Mouse (Mus musculus) hindbrain, embryonic 14.5 days (tissue): Measurements from ENCODE around the gene Man2a1. TPM values are rescaled to one million over a fixed set of nuclear protein-coding genes. Genes with fewer than 3 reads are reported as not detected.

ENCODE experiments used
- ATAC-seq: fragments of 200-750 bp; cut with Nextera tagmentation; 2 replicates; pipeline ENCODE4 v1.8.0; 2017; ENCODE audit warnings: moderate number of reproducible peaks, mild to moderate bottlenecking, moderate TSS enrichment, moderate library complexity; ENCODE audit not compliant: low FRiP score
- DNase-seq: peaks from one replicate; pipeline ENCODE4 v3.0.0-alpha.2; 2015; ENCODE audit warnings: low spot score
- H3K27ac ChIP-seq: fragments of 300-500 bp; sonication (generic); 2 replicates; pipeline ENCODE4 v1.5.1; 2014; ENCODE audit warnings: mild to moderate bottlenecking, moderate library complexity
- H3K27me3 ChIP-seq: fragments of 300-500 bp; sonication (generic); 2 replicates; pipeline ENCODE4 v1.6.1; 2014; ENCODE audit warnings: mild to moderate bottlenecking, low read length, mixed read lengths; ENCODE audit not compliant: control insufficient read depth, insufficient read depth
- H3K36me3 ChIP-seq: fragments of 300-500 bp; sonication (generic); replicated peaks from 2 replicates; pipeline ENCODE4 v1.6.1; 2014; ENCODE audit not compliant: control insufficient read depth, insufficient read depth
- H3K4me1 ChIP-seq: fragments of 300-500 bp; sonication (generic); replicated peaks from 2 replicates; pipeline ENCODE4 v1.6.1; 2014; ENCODE audit warnings: antibody characterized with exemption, low read length, mixed read lengths; ENCODE audit not compliant: control insufficient read depth, insufficient read depth
- H3K4me2 ChIP-seq: fragments of 300-500 bp; sonication (generic); replicated peaks from 2 replicates; pipeline ENCODE4 v1.6.1; 2014; ENCODE audit warnings: mild to moderate bottlenecking, moderate library complexity
- H3K4me3 ChIP-seq: fragments of 300-500 bp; sonication (generic); replicated peaks from 2 replicates; pipeline ENCODE4 v1.5.1; 2014; ENCODE audit warnings: mild to moderate bottlenecking, low read length
- H3K9ac ChIP-seq: fragments of 300-500 bp; sonication (generic); 2 replicates; pipeline ENCODE4 v1.6.1; 2014
- H3K9me3 ChIP-seq: fragments of 300-500 bp; sonication (generic); 2 replicates; pipeline ENCODE4 v1.6.1; 2016; ENCODE audit warnings: low read length; ENCODE audit not compliant: control insufficient read depth
- WGBS: fragments of 180-500 bp; shearing (Covaris S2); extraction: QIAGEN DNeasy Blood & Tissue Kit; methylation state at CpG from one replicate; pipeline ENCODE4 v1.1.7; 2014; 5-methylcytosine and 5-hydroxymethylcytosine counted together
- polyA plus RNA-seq: library from polyadenylated mRNA; unstranded; fragments of >200 nt; fragmentation: Nextera tagmentation; extraction: Ambion mirVana; gene quantifications from 2 replicates; pipeline ENCODE4 v1.2.1, GENCODE M21; 2014

The Man2a1 gene
- polyA plus RNA-seq, 1 experiment from 2014 or later, result 5.5 TPM

- H3K4me1 ChIP-seq, result no peaks in the 10 kb centered on the region
- no peak overlapping the region for H3K27ac ChIP-seq
- 93% methylated on average over 11 of the region's 11 CpGs for WGBS
- H3K9me3 ChIP-seq, result no peaks in the 10 kb centered on the region
- H3K27me3 ChIP-seq, result no peaks in the 10 kb centered on the region
- H3K36me3 ChIP-seq, result no peaks in the 10 kb centered on the region
- no peak overlapping the region for H3K4me3 ChIP-seq
- H3K9ac ChIP-seq, result no peak overlapping the region
- no peak for DNase-seq
- no peak overlapping the region for H3K4me2 ChIP-seq
- no peak for ATAC-seq
Observed at GRCm38 (mm10) chr17:64764175-64765122, 163.9 kb downstream of the Man2a1 start.

- Histone ChIP-seq H3K27me3 (no peaks in the 10 kb centered on the region), H3K4me1 (peaks cover 1% of the 10 kb centered on the region; the same call in 1 of the 2 replicates), H3K9me3 (no peaks in the 10 kb centered on the region), H3K4me2 (no peak overlapping the region), H3K9ac (no peak overlapping the region), H3K27ac (no peak overlapping the region), H3K36me3 (no peaks in the 10 kb centered on the region), H3K4me3 (no peak overlapping the region)
- 70% methylated on average over 9 of the region's 9 CpGs for WGBS
- DNase-seq, result no peak
- no peak for ATAC-seq
Observed at GRCm38 (mm10) chr17:64765286-64765685, 164.8 kb downstream of the Man2a1 start.

GRCm38 (mm10) chr17:64766507-64766906 lies 166.0 kb downstream of the Man2a1 start:
- no peaks in the 10 kb centered on the region for H3K36me3 ChIP-seq
- peaks cover 5% of the 10 kb centered on the region; the same call in 1 of the 2 replicates for H3K4me1 ChIP-seq
- H3K27ac ChIP-seq, result no peak overlapping the region
- DNase-seq, result no peak
- no peak overlapping the region for H3K4me3 ChIP-seq
- no peak overlapping the region for H3K4me2 ChIP-seq
- no peak overlapping the region for H3K9ac ChIP-seq
- no peaks in the 10 kb centered on the region for H3K9me3 ChIP-seq
- no peaks in the 10 kb centered on the region for H3K27me3 ChIP-seq
- 65% methylated on average over 6 of the region's 6 CpGs for WGBS
- no peak for ATAC-seq

GRCm38 (mm10) chr17:64770277-64770676 lies 169.7 kb downstream of the Man2a1 start:
- DNase-seq (peak; percentile 68), ATAC-seq (peak; percentile 84)
- Histone ChIP-seq H3K4me2 (no peak overlapping the region), H3K27ac (no peak overlapping the region), H3K4me3 (no peak overlapping the region), H3K36me3 (no peaks in the 10 kb centered on the region), H3K9me3 (no peaks in the 10 kb centered on the region), H3K27me3 (no peaks in the 10 kb centered on the region), H3K4me1 (peaks cover 5% of the 10 kb centered on the region; the same call in 1 of the 2 replicates), H3K9ac (no peak overlapping the region)
- WGBS, result 85% methylated on average over 1 of the region's 1 CpGs

- no peaks in the 10 kb centered on the region for H3K9me3 ChIP-seq
- ATAC-seq (no peak), DNase-seq (no peak)
- no peak overlapping the region for H3K4me3 ChIP-seq
- no peaks in the 10 kb centered on the region for H3K27me3 ChIP-seq
- no peaks in the 10 kb centered on the region for H3K36me3 ChIP-seq
- peaks cover 5% of the 10 kb centered on the region; the same call in 1 of the 2 replicates for H3K4me1 ChIP-seq
- H3K27ac ChIP-seq, result no peak overlapping the region
- no peak overlapping the region for H3K4me2 ChIP-seq
- no peak overlapping the region for H3K9ac ChIP-seq
Observed at GRCm38 (mm10) chr17:64772611-64773010, 172.1 kb downstream of the Man2a1 start.

- Histone ChIP-seq H3K4me2 (no peak overlapping the region), H3K36me3 (no peaks in the 10 kb centered on the region), H3K9me3 (no peaks in the 10 kb centered on the region), H3K9ac (no peak overlapping the region), H3K27ac (no peak overlapping the region), H3K4me3 (no peak overlapping the region), H3K27me3 (no peaks in the 10 kb centered on the region), H3K4me1 (peaks cover 5% of the 10 kb centered on the region; the same call in 1 of the 2 replicates)
- 92% methylated on average over 5 of the region's 5 CpGs for WGBS
- ATAC-seq (no peak), DNase-seq (no peak)
Observed at GRCm38 (mm10) chr17:64774218-64774617, 173.7 kb downstream of the Man2a1 start.

- Histone ChIP-seq H3K4me1 (no peaks in the 10 kb centered on the region), H3K27ac (no peak overlapping the region), H3K4me2 (no peak overlapping the region), H3K4me3 (no peak overlapping the region), H3K27me3 (no peaks in the 10 kb centered on the region), H3K9me3 (no peaks in the 10 kb centered on the region), H3K9ac (no peak overlapping the region), H3K36me3 (no peaks in the 10 kb centered on the region)
- WGBS, result 63% methylated on average over 3 of the region's 3 CpGs
- no peak for DNase-seq
- no peak for ATAC-seq
Observed at GRCm38 (mm10) chr17:64778300-64778699, 177.8 kb downstream of the Man2a1 start.

- 97% methylated on average over 12 of the region's 12 CpGs for WGBS
- H3K9me3 ChIP-seq, result no peaks in the 10 kb centered on the region
- no peak overlapping the region for H3K4me2 ChIP-seq
- H3K36me3 ChIP-seq, result no peaks in the 10 kb centered on the region
- no peak overlapping the region for H3K27ac ChIP-seq
- H3K27me3 ChIP-seq, result no peaks in the 10 kb centered on the region
- no peaks in the 10 kb centered on the region for H3K4me1 ChIP-seq
- DNase-seq (no peak), ATAC-seq (no peak)
- no peak overlapping the region for H3K9ac ChIP-seq
- H3K4me3 ChIP-seq, result no peak overlapping the region
Observed at GRCm38 (mm10) chr17:64778756-64779155, 178.2 kb downstream of the Man2a1 start.

GRCm38 (mm10) chr17:64780753-64781490 lies 180.4 kb downstream of the Man2a1 start:
- WGBS, result 85% methylated on average over 18 of the region's 18 CpGs
- Histone ChIP-seq H3K4me3 (no peak overlapping the region), H3K27ac (no peak overlapping the region), H3K4me1 (no peaks in the 10 kb centered on the region), H3K9ac (no peak overlapping the region), H3K4me2 (no peak overlapping the region), H3K36me3 (no peaks in the 10 kb centered on the region), H3K9me3 (no peaks in the 10 kb centered on the region), H3K27me3 (no peaks in the 10 kb centered on the region)
- ATAC-seq, result no peak
- no peak for DNase-seq
